In the genomic region with DNA sequence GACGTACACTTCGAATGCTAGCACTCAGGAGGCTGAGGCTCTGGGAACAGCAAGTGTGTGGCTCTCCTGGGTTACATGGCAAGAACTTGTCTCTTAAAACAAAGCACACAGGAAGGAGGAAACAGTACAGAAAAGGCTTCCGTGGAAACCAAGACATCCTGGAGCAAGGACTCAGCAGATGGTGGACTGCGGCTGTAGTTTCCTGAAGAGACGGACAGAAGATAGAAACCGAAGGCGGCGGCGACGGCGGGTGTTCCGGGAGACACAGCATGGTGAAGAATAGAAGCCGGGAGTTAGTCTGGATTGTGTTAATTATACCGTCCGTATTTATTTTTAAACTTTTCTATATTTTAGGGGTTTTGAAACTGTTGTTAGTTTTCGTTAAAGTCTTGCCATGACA, we compare ENCODE assay signal across 23 mouse cellular contexts. TPM values are rescaled to one million over a fixed set of nuclear protein-coding genes. Genes with fewer than 3 reads are reported as not detected.
DNase-seq lines count a peak whose midpoint lies in the region; ATAC-seq and TF ChIP-seq lines count a peak whose summit lies in the region.
"Had no signal": no experiment of that assay in that cellular context is flagged by ENCODE, and none has a peak within 500 bp of the region (broad histone marks: within the 10 kb centered on the region; RNA-seq: fewer than 3 reads in every experiment).

No protein-coding gene starts in this region.

- DNase-seq in CD4-positive, CD25-positive, alpha-beta regulatory T cell, adult 2 months (ENCODE audit: low read depth, low spot score): peak; percentile 15
- DNase-seq in testis, postnatal 14 days (ENCODE audit: low spot score): no peak
- peak; percentile 27 for DNase-seq in right cerebral cortex, postnatal 25 days
- no peak for DNase-seq in lung, postnatal 4 days
- no peak for DNase-seq in heart, postnatal 25 days (ENCODE audit: low spot score)
- DNase-seq: adrenal gland, adult 8-10 months; cerebellum, adult 2 months; embryo, embryonic 11 days; heart, adult 11 months; heart, postnatal 4 days; kidney, adult 2 months; kidney, postnatal 4 days; lung, postnatal 10 days had no signal

- H3K36me3 ChIP-seq in testis, adult 2 months (ENCODE audit: control insufficient read depth, insufficient read depth, low read length): no peaks in the 10 kb centered on the region
- H3K36me3 ChIP-seq: embryonic facial prominence, embryonic 15.5 days; heart, embryonic 13.5 days; limb, embryonic 13.5 days; liver, embryonic 15.5 days; midbrain, embryonic 12.5 days had no signal

- H3K27ac ChIP-seq in testis, adult 2 months (ENCODE audit: control insufficient read depth, insufficient read depth, low read depth, low read length): no peak overlapping the region
- H3K27ac ChIP-seq: embryonic facial prominence, embryonic 15.5 days; forebrain, embryonic 13.5 days; heart, embryonic 13.5 days; limb, embryonic 13.5 days; liver, embryonic 15.5 days; midbrain, embryonic 12.5 days had no signal

- intact Hi-C loops in heart, postnatal 25 days (cut with DNase I): no loop called here

- H3K27me3 ChIP-seq in testis, adult 2 months (ENCODE audit: control insufficient read depth, insufficient read depth, low read length): no peaks in the 10 kb centered on the region
- H3K27me3 ChIP-seq: CH12.LX had no signal

- TF ChIP-seq POLR2A in testis, adult 2 months (IDR thresholded peaks at IDR 0.05; ENCODE audit: control insufficient read depth, low read depth, low read length): no peak

- peaks cover 14% of the 10 kb centered on the region for H3K4me1 ChIP-seq in testis, adult 2 months (ENCODE audit: control insufficient read depth, insufficient read depth, low read length)
- H3K4me1 ChIP-seq: forebrain, embryonic 13.5 days; heart, embryonic 13.5 days; limb, embryonic 13.5 days; liver, embryonic 15.5 days; midbrain, embryonic 12.5 days had no signal

- ATAC-seq in CD4-positive, CD25-positive, alpha-beta regulatory T cell, adult 4 months: no peak
- ATAC-seq in megakaryocyte, adult 5-6 weeks (ENCODE audit: poor library complexity, severe bottlenecking): peak; percentile 23; the same call in 1 of the 2 replicates
- ATAC-seq: forebrain, embryonic 13.5 days had no signal

- no peak for TF ChIP-seq CTCF in testis, adult 2 months (IDR thresholded peaks at IDR 0.05; ENCODE audit: control insufficient read depth, insufficient read depth, insufficient replicate concordance, low read depth, low read length)

- H3K4me3 ChIP-seq in testis, adult 2 months (ENCODE audit: control insufficient read depth, low read depth, low read length): peak overlapping the region; percentile 70
- H3K4me3 ChIP-seq: embryonic facial prominence, embryonic 15.5 days; forebrain, embryonic 13.5 days; heart, embryonic 13.5 days; limb, embryonic 13.5 days; liver, embryonic 15.5 days; midbrain, embryonic 12.5 days had no signal

RNA-seq across cellular contexts. Expression of gene Fbxl2, which starts 4.8 kb away (rescaled TPM):
- 1 to 10 TPM in 1 of 2 experiments, under 1 TPM in 1; 0.68 to 1.9 TPM for polyA plus RNA-seq in CD4-positive, CD25-positive, alpha-beta regulatory T cell, adult 4 months (2017; shearing (Covaris generic))
- polyA plus RNA-seq in testis, adult 2 months (2012; rRNA removed): 2.6 TPM in 2 replicates
- total RNA-seq in megakaryocyte, adult 5-6 weeks (2015): 3.5 TPM in 2 replicates
- 3.8 and 6.7 TPM in 2 replicates for total RNA-seq in megakaryocyte, adult 5-6 weeks (2017)
- 1 to 10 TPM in 1 of 2 experiments, under 1 TPM in 1; 0.87 to 1.0 TPM for total RNA-seq in heart, postnatal 25 days (2021)

RNA-seq across cellular contexts. Expression of gene Susd5, which starts 6.2 kb away (rescaled TPM):
- polyA plus RNA-seq in CD4-positive, CD25-positive, alpha-beta regulatory T cell, adult 4 months (2017; shearing (Covaris generic)): not detected
- polyA plus RNA-seq in testis, adult 2 months (2012; rRNA removed): 2.1 and 2.3 TPM in 2 replicates
- total RNA-seq in megakaryocyte, adult 5-6 weeks (2015): 0.32 TPM in 1 of 2 replicates, not detected in the other
- not detected in 2 replicates for total RNA-seq in megakaryocyte, adult 5-6 weeks (2017)
- 1 to 10 TPM in 1 of 2 experiments, under 1 TPM in 1; 0.67 to 1.8 TPM for total RNA-seq in heart, postnatal 25 days (2021)
- total RNA-seq: CH12.LX had no signal
- polyA plus RNA-seq: forebrain, embryonic 13.5 days had no signal

Comparison
In these comparisons a context has a peak if more than half of its experiments do, and no peak if none do; other contexts are left out.
1. DNase-seq: peak in CD4-positive, CD25-positive, alpha-beta regulatory T cell, adult 2 months (single experiment) and right cerebral cortex, postnatal 25 days (single experiment); none in testis, postnatal 14 days (single experiment), lung, postnatal 4 days (0 of 2) and heart, postnatal 25 days (single experiment).